Mouse (Mus musculus): ENCODE data around the gene Slc38a8.
A peak's percentile ranks its signal among the peaks of the same experiment; 100 is the strongest.

The Slc38a8 gene

GRCm38 (mm10) chr8:119501598-119501997, at the start of gene Slc38a8:
TSS of gene Slc38a8 (minus strand) at chr8:119501698.
- no peak for DNase-seq (ENCODE audit: low read depth)

DNA sequence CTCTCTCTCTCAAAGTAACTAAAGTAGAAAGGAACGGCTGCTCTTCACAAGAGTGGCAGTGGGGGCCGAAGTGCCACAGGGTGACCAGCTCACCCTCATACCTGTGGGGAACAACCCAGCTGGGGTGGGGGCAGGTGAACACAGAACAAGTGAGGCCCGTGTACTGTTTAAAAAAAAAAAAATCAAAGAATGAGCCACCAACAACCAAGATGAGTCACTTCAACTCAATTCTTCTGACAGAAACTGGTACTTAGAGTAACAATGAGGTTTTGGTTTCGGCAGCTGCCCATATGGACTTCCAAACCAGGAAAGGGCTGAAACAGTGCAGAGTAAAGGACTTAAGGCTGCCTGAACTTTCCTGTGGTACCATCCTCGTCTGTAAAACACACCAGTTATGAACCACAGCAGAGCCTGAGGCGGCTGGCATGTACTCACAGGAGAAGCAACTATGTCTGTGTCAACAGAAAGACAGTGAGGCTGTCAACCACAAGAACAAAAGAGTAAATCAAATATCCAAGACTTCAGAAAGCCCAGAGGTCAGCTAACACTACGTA, 47.1 kb upstream of the Slc38a8 start:
- DNase-seq (ENCODE audit: low read depth), result peak; percentile 5

GRCm38 (mm10) chr8:119547019-119547691, 45.7 kb upstream of the Slc38a8 start:
- DNase-seq (ENCODE audit: low read depth), result no peak

DNA sequence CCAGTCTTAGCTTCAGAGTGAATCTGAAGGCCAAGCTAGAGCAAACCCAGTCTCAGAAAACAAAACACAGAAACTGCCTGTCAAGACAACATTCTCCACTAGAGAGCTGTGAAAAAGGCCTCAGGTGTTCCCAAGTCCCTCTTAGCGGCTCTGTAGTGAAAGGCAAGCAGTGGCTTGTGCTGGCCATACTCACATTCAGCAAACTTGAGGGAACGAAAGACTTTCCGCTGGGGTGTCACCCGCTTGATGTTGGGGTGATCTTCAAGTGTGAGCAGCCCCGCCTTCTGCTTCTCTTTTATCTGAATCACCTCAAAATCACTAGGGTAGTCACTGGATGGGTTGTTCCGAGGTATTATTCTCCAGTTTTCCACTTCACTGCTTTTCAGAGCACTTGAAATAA, 44.3 kb upstream of the Slc38a8 start:
- no peak for DNase-seq (ENCODE audit: low read depth)

- no peak for DNase-seq (ENCODE audit: low read depth)
These were observed 43.7 kb upstream of the Slc38a8 start for GRCm38 (mm10) chr8:119545180-119545579.

- DNase-seq (ENCODE audit: low read depth), result no peak
These were observed 43.1 kb upstream of the Slc38a8 start for GRCm38 (mm10) chr8:119544606-119545005.

- no peak for DNase-seq (ENCODE audit: low read depth)
These were observed 30.5 kb upstream of the Slc38a8 start for GRCm38 (mm10) chr8:119531973-119532372.

GRCm38 (mm10) chr8:119531397-119531796, 29.9 kb upstream of the Slc38a8 start:
- DNase-seq (ENCODE audit: low read depth), result no peak

- no peak for DNase-seq (ENCODE audit: low read depth)
These were observed 29.4 kb upstream of the Slc38a8 start for GRCm38 (mm10) chr8:119530937-119531336.

DNA sequence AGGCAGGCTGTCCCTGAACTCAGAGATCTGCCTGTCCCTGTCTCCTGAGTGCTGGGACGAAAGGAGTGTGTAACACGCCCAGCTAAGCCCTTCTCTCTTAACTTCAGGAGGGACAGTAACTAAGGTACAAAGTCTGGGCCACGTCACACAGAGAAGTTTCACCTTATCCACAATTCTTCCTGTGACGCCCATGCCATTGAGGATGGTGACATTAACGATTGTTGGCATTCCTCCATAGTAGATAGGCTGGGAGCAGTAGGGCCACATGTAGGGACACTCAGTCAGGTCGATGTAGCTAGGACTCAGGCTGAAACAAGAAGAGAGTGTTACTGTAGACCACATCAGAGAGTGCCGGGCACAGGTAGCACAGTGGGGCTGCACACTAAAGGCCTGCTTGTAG, 27.3 kb upstream of the Slc38a8 start:
- no peak for DNase-seq (ENCODE audit: low read depth)

DNA sequence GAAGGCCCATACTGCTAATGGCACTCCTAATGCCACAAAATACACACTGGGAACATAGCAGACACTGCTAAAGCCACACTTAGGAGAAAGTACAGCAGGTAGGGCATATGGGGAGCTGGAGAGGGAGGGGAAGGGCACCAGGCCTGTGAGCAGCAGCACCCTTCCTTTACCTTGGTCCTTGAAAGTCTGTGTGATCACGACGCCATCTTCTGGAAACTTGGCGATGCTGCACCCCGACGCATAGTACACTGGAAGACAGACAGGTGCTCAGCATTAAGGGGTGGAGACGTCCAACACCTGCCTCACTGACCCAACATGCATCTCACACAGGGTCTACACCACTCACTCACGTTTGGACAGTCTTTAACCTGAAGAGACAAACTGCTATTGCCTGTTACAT, 18.6 kb upstream of the Slc38a8 start:
- DNase-seq (ENCODE audit: low read depth), result peak; percentile 35

DNA sequence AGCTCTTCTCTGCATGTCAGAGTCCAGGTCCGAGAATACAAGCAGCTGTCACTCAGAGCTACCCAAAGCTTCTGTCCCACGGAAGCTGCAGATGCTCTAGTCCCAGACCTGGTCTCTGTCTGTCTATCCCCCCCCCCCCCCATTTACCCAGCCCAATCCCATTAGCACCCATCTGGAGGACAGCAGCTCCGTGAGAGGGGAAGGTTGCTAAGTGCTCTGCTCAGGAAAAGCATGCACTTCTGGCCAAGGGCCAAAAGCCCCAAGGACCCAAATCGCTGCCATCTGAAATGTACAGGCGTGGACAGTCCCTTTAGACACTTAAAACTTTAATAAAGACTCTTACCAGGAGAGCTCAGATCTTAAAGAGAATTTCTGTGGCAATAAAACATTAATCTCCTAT, 15.2 kb upstream of the Slc38a8 start:
- no peak for DNase-seq (ENCODE audit: low read depth)

DNA sequence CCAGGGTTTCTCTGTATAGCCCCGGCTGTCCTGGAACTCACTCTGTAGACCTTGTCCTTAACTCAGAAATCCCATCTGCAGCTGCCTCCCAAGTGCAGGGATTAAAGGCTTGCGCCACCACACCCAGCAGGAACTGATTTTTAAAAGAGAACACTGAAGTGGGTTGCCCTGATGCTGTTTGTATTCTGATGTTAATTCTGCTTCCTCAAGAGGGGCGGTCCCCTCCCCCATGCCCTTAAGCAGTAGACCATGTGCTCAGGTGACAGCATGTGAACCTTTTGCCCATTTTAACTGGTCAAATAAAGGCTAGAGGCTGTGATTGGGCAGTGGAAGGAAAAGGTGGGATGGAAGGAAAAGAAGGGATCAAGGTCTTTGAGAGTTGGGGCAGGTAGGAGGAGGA, 14.3 kb upstream of the Slc38a8 start:
- no peak for DNase-seq (ENCODE audit: low read depth)

GRCm38 (mm10) chr8:119514940-119515339, 13.4 kb upstream of the Slc38a8 start:
- no peak for DNase-seq (ENCODE audit: low read depth)

GRCm38 (mm10) chr8:119513405-119513804, 11.9 kb upstream of the Slc38a8 start:
- no peak for DNase-seq (ENCODE audit: low read depth)

GRCm38 (mm10) chr8:119511722-119512121, 10.2 kb upstream of the Slc38a8 start:
- no peak for DNase-seq (ENCODE audit: low read depth)

- no peak for DNase-seq (ENCODE audit: low read depth)
These were observed 9.0 kb upstream of the Slc38a8 start for GRCm38 (mm10) chr8:119510471-119510870.

- DNase-seq (ENCODE audit: low read depth), result no peak
These were observed 4.6 kb upstream of the Slc38a8 start for GRCm38 (mm10) chr8:119506106-119506505.

- DNase-seq (ENCODE audit: low read depth), result no peak
These were observed 4.0 kb upstream of the Slc38a8 start for GRCm38 (mm10) chr8:119505488-119505887.

- no peak for DNase-seq (ENCODE audit: low read depth)
These were observed 1.8 kb upstream of the Slc38a8 start for GRCm38 (mm10) chr8:119503191-119503767.

- no peak for DNase-seq (ENCODE audit: low read depth)
These were observed 613 bp upstream of the Slc38a8 start for GRCm38 (mm10) chr8:119502111-119502510.

- DNase-seq (ENCODE audit: low read depth), result peak; percentile 55
These were observed 1.7 kb downstream of the Slc38a8 start for GRCm38 (mm10) chr8:119499836-119500235.

DNA sequence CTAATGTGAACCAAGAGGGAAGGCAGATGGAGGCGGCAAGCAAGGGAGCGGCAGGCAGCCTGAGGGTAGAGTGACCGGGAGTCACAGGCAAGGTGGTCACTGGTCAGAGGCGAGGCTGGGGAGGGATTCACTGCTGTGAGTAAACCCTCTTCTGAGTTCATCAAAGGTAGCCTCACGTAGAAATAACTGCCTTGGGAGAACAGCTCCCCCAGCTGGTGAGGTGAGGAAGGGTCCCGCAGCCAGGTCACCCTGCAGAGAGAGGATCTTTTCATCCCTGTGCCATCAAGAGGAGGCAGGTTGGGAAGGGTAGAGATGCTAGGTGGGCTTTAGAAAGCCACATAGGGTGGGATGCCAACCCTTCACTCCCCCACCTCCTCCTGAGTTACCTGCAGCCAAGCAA, 4.7 kb downstream of the Slc38a8 start:
- DNase-seq (ENCODE audit: low read depth), result peak; percentile 70

DNA sequence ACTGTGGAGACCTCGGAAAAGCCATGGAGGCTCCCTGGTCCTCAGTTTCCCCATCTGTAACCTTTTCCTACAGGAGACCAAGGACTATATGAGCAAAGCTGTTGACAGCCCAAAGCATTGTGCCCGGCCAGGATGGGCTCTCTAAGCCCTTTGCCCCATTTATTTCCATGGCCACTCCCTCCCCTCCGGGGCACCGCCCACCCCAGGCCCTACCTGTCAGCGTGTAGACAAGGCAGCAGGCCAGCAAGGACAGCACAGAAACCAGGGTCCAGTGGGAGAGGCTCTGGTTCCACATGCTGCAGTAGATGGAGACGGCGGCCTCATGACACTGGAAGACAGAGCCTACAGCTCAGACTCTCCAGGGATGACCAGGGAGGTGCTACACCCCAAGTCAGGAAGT, 14.4 kb downstream of the Slc38a8 start:
- no peak for DNase-seq (ENCODE audit: low read depth)
